Mouse (Mus musculus) embryonic facial prominence, embryonic 14.5 days (tissue): ENCODE measurements around the gene Lgi2. TPM values are rescaled to one million over a fixed set of nuclear protein-coding genes. Genes with fewer than 3 reads are reported as not detected.

Experiments
- ATAC-seq: fragments of 200-750 bp; cut with Nextera tagmentation; 2 replicates; pipeline ENCODE4 v1.8.0; 2017; ENCODE audit warnings: low read depth, moderate number of reproducible peaks, moderate TSS enrichment
- DNase-seq: peaks from one replicate; pipeline ENCODE4 v3.0.0-alpha.2; 2015; ENCODE audit warnings: low spot score
- H3K27ac ChIP-seq: fragments of 300-500 bp; sonication (generic); replicated peaks from 2 replicates; pipeline ENCODE4 v1.5.1; 2014; ENCODE audit warnings: low read depth, mild to moderate bottlenecking, low read length, moderate library complexity
- H3K27me3 ChIP-seq: fragments of 300-500 bp; sonication (generic); replicated peaks from 2 replicates; pipeline ENCODE4 v1.6.1; 2014; ENCODE audit warnings: low read length; ENCODE audit not compliant: control insufficient read depth, insufficient read depth
- H3K36me3 ChIP-seq: fragments of 300-500 bp; sonication (generic); 2 replicates; pipeline ENCODE4 v1.6.1; 2014; ENCODE audit warnings: low read length, mixed read lengths; ENCODE audit not compliant: control insufficient read depth, insufficient read depth
- H3K4me1 ChIP-seq: fragments of 300-500 bp; sonication (generic); 2 replicates; pipeline ENCODE4 v1.6.1; 2014; ENCODE audit warnings: antibody characterized with exemption, low read length; ENCODE audit not compliant: control insufficient read depth, insufficient read depth
- H3K4me2 ChIP-seq: fragments of 300-500 bp; sonication (generic); 2 replicates; pipeline ENCODE4 v1.6.1; 2014; ENCODE audit warnings: low read depth, mild to moderate bottlenecking, low read length, moderate library complexity, mixed read lengths
- H3K4me3 ChIP-seq: fragments of 300-500 bp; sonication (generic); 2 replicates; pipeline ENCODE4 v1.5.1; 2014; ENCODE audit warnings: low read depth, mild to moderate bottlenecking, low read length
- H3K9ac ChIP-seq: fragments of 300-500 bp; sonication (generic); 2 replicates; pipeline ENCODE4 v1.6.1; 2014; ENCODE audit warnings: low read depth, mild to moderate bottlenecking, low read length, moderate library complexity, mixed read lengths
- H3K9me3 ChIP-seq: fragments of 300-500 bp; sonication (generic); 2 replicates; pipeline ENCODE4 v1.6.1; 2016; ENCODE audit warnings: low read length; ENCODE audit not compliant: control insufficient read depth
- WGBS: fragments of 180-500 bp; shearing (Covaris S2); extraction: QIAGEN DNeasy Blood & Tissue Kit; methylation state at CpG from one replicate; pipeline ENCODE4 v1.1.7; 2014; 5-methylcytosine and 5-hydroxymethylcytosine counted together
- polyA plus RNA-seq: library from polyadenylated mRNA; unstranded; fragments of >200 nt; fragmentation: Nextera tagmentation; extraction: Ambion mirVana; gene quantifications from 2 replicates; pipeline ENCODE4 v1.2.1, GENCODE M21; 2014

Lgi2 gene
- 9.6 and 9.8 TPM in 2 replicates for polyA plus RNA-seq

GRCm38 (mm10) chr5:52565813-52566531 lies at the start of gene Lgi2:
Lgi2 (minus strand) TSS chr5:52566462.
- H3K4me3 ChIP-seq, result peak within 1 kb of the TSS; percentile 63
- H3K36me3 ChIP-seq, result no peaks in the 10 kb centered on the region
- H3K4me2 ChIP-seq, result peak within 1 kb of the TSS; percentile 95
- WGBS, result 0% methylated on average over 16 of the region's 83 CpGs
- peak; percentile 45 for DNase-seq
- peak within 1 kb of the TSS; percentile 21; the same call in 1 of the 2 replicates for H3K27ac ChIP-seq
- H3K9me3 ChIP-seq, result peaks cover 12% of the 10 kb centered on the region
- peaks cover 8% of the 10 kb centered on the region for H3K4me1 ChIP-seq
- ATAC-seq, result peak; percentile 76
- H3K27me3 ChIP-seq, result peaks cover 5% of the 10 kb centered on the region; the same call in 1 of the 2 replicates
- H3K9ac ChIP-seq, result peak within 1 kb of the TSS; percentile 74

GRCm38 (mm10) chr5:52615421-52615820 lies 49.2 kb upstream of the Lgi2 start:
- H3K27ac ChIP-seq, result peak overlapping the region; percentile 75; the same call in 1 of the 2 replicates
- 62% methylated on average over 9 of the region's 9 CpGs for WGBS

GRCm38 (mm10) chr5:52614686-52615085 lies 48.4 kb upstream of the Lgi2 start:
- no peak for ATAC-seq

More at GRCm38 (mm10) chr5:52615421-52615820, 49.2 kb upstream of the Lgi2 start:
- Histone ChIP-seq H3K36me3 (no peaks in the 10 kb centered on the region), H3K4me1 (peaks cover 31% of the 10 kb centered on the region), H3K27me3 (no peaks in the 10 kb centered on the region), H3K9me3 (no peaks in the 10 kb centered on the region), H3K4me2 (no peak overlapping the region), H3K4me3 (no peak overlapping the region), H3K9ac (no peak overlapping the region)
- ATAC-seq (no peak), DNase-seq (no peak)

GRCm38 (mm10) chr5:52612776-52613175 lies 46.5 kb upstream of the Lgi2 start:
- Histone ChIP-seq H3K4me2 (no peak overlapping the region), H3K4me1 (peaks cover 24% of the 10 kb centered on the region), H3K27me3 (no peaks in the 10 kb centered on the region), H3K4me3 (no peak overlapping the region), H3K9ac (no peak overlapping the region), H3K9me3 (peaks cover 5% of the 10 kb centered on the region), H3K27ac (no peak overlapping the region), H3K36me3 (no peaks in the 10 kb centered on the region)
- no peak for DNase-seq
- ATAC-seq, result no peak
- WGBS, result 90% methylated on average over 8 of the region's 8 CpGs

More at GRCm38 (mm10) chr5:52614686-52615085, 48.4 kb upstream of the Lgi2 start:
- H3K4me3 ChIP-seq, result no peak overlapping the region
- no peak for DNase-seq
- H3K9ac ChIP-seq, result no peak overlapping the region
- no peaks in the 10 kb centered on the region for H3K9me3 ChIP-seq
- 75% methylated on average over 4 of the region's 4 CpGs for WGBS
- no peak overlapping the region for H3K4me2 ChIP-seq
- no peaks in the 10 kb centered on the region for H3K36me3 ChIP-seq
- no peaks in the 10 kb centered on the region for H3K27me3 ChIP-seq
- H3K4me1 ChIP-seq, result peaks cover 31% of the 10 kb centered on the region
- H3K27ac ChIP-seq, result no peak overlapping the region

- Histone ChIP-seq H3K9ac (no peak overlapping the region), H3K4me3 (no peak overlapping the region), H3K9me3 (peaks cover 11% of the 10 kb centered on the region), H3K27me3 (no peaks in the 10 kb centered on the region), H3K27ac (no peak overlapping the region), H3K4me2 (no peak overlapping the region), H3K36me3 (no peaks in the 10 kb centered on the region), H3K4me1 (peaks cover 10% of the 10 kb centered on the region)
- no peak for DNase-seq
- 77% methylated on average over 10 of the region's 10 CpGs for whole genome bisulfite sequencing
- ATAC-seq, result no peak
These were observed 45.1 kb upstream of the Lgi2 start for GRCm38 (mm10) chr5:52611315-52611895.

- WGBS, result 49% methylated on average over 4 of the region's 4 CpGs
- H3K27me3 ChIP-seq, result no peaks in the 10 kb centered on the region
- ATAC-seq (no peak), DNase-seq (peak; percentile 35)
- H3K4me1 ChIP-seq, result no peaks in the 10 kb centered on the region
- no peak overlapping the region for H3K4me2 ChIP-seq
- no peak overlapping the region for H3K4me3 ChIP-seq
- H3K36me3 ChIP-seq, result no peaks in the 10 kb centered on the region
- no peak overlapping the region for H3K9ac ChIP-seq
- peaks cover 11% of the 10 kb centered on the region for H3K9me3 ChIP-seq
- no peak overlapping the region for H3K27ac ChIP-seq
These were observed 44.0 kb upstream of the Lgi2 start for GRCm38 (mm10) chr5:52610306-52610705.

- no peak overlapping the region for H3K4me3 ChIP-seq
- H3K36me3 ChIP-seq, result no peaks in the 10 kb centered on the region
- ATAC-seq (0 out of 2 replicates have a peak, but pooled peaks have one; percentile 42), DNase-seq (peak; percentile 43)
- H3K27ac ChIP-seq, result no peak overlapping the region
- peaks cover 11% of the 10 kb centered on the region for H3K9me3 ChIP-seq
- no peak overlapping the region for H3K4me2 ChIP-seq
- peaks cover 4% of the 10 kb centered on the region for H3K4me1 ChIP-seq
- H3K9ac ChIP-seq, result no peak overlapping the region
- H3K27me3 ChIP-seq, result no peaks in the 10 kb centered on the region
- 63% methylated on average over 10 of the region's 10 CpGs for WGBS
These were observed 43.4 kb upstream of the Lgi2 start for GRCm38 (mm10) chr5:52609672-52610071.

GRCm38 (mm10) chr5:52604582-52605041 lies 38.4 kb upstream of the Lgi2 start:
- 22% methylated on average over 6 of the region's 6 CpGs for WGBS
- DNase-seq (peak; percentile 83), ATAC-seq (peak; percentile 88)
- Histone ChIP-seq H3K36me3 (no peaks in the 10 kb centered on the region), H3K9ac (no peak overlapping the region), H3K27ac (no peak overlapping the region; the same call in 1 of the 2 replicates), H3K4me2 (no peak overlapping the region), H3K27me3 (no peaks in the 10 kb centered on the region), H3K9me3 (peaks cover 11% of the 10 kb centered on the region), H3K4me1 (peaks cover 10% of the 10 kb centered on the region), H3K4me3 (no peak overlapping the region)
